Mouse (Mus musculus) common myeloid progenitor, adult 5-6 weeks (primary cell): ENCODE measurements around the gene Midn. TPM values are rescaled to one million over a fixed set of nuclear protein-coding genes. Genes with fewer than 3 reads are reported as not detected.

Experiments
- ATAC-seq: replicated peaks from 2 replicates; pipeline ENCODE4 v1.8.0; 2016; ENCODE audit warnings: low read depth, mild to moderate bottlenecking, moderate TSS enrichment, inconsistent platforms; ENCODE audit not compliant: poor library complexity, severe bottlenecking
- total RNA-seq: library from RNA; stranded (forward); fragments of 200-1000, 187-1606 nt; gene quantifications from 2 replicates; pipeline ENCODE4 v1.2.3, GENCODE M21; 2017

Midn gene
- total RNA-seq, 1 experiment from 2014 or later: 18.4 TPM

- ATAC-seq: peak; percentile 83
Observed at GRCm38 (mm10) chr10:80141243-80141642, 6.8 kb upstream of the Midn start.

DNA sequence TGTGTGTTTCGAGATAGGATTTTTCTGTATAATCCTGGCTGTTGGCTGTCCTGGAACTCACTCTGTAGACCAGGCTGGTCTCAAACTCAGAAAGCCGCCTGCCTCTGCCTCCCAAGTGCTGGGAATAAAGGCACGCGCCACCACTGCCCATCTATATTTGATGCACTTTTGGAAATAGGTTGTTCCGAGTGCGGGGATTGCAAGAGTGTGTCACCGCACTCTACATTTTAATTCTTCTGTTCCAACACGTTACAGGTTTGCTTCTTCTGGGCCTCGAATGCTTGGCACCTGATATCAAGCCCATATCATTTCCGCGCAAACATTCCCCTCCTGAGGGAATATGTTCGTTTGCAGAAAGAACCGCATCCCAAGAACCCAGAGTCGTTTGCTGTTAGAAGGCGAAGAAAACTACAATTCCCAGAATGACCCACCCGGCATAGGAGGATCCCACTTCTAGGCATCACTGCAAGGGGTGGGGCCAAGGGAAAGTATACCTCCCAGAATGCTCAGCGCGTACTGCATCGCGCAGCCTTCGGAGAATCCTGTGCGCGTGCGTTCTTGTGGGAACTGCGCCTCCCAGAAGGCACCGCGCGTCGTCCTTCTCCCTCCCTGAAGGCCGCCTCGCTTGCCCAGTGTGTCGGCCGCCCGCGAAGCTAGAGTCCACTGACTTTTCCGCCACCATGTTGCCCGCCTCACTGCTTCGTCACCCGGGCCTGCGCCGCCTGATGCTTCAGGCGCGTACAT is 6.1 kb upstream of the Midn start:
- ATAC-seq: peak; percentile 71

DNA sequence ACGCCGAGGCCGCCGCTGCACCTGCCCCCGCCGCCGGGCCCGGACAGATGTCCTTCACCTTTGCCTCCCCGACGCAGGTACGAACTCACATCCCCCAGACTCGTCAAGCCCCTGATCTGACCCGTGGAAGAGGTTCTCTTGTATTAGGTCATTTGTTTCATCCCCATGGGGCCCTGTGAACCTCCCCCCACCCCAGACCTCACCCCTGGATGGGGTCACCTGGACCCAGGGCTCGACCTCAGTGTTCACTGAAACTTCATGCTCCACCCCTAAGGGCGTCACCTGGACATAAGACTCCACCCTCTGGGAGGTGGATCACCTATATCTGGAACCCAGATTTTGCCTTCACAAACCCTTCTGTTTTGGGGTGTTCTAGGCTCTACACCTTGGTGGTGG is 5.5 kb upstream of the Midn start:
- no peak for ATAC-seq

DNA sequence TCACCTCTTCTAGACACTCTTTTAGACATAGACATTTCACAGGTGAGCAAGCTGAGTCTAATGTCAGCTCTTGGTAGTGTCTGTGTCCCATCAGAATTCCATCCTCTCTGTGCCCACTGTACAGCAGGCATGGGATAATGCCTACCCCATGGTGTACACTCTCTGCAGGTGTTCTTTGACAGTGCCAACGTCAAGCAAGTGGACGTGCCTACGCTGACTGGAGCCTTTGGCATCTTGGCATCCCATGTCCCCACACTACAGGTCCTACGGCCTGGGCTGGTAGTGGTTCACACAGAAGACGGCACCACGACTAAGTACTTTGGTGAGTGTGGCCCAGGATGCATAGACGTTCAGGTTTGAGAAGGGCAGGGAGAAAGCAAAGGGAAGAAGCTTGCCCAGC is 4.4 kb upstream of the Midn start:
- no peak for ATAC-seq

- no peak for ATAC-seq
Observed at GRCm38 (mm10) chr10:80144159-80144558, 3.9 kb upstream of the Midn start.

DNA sequence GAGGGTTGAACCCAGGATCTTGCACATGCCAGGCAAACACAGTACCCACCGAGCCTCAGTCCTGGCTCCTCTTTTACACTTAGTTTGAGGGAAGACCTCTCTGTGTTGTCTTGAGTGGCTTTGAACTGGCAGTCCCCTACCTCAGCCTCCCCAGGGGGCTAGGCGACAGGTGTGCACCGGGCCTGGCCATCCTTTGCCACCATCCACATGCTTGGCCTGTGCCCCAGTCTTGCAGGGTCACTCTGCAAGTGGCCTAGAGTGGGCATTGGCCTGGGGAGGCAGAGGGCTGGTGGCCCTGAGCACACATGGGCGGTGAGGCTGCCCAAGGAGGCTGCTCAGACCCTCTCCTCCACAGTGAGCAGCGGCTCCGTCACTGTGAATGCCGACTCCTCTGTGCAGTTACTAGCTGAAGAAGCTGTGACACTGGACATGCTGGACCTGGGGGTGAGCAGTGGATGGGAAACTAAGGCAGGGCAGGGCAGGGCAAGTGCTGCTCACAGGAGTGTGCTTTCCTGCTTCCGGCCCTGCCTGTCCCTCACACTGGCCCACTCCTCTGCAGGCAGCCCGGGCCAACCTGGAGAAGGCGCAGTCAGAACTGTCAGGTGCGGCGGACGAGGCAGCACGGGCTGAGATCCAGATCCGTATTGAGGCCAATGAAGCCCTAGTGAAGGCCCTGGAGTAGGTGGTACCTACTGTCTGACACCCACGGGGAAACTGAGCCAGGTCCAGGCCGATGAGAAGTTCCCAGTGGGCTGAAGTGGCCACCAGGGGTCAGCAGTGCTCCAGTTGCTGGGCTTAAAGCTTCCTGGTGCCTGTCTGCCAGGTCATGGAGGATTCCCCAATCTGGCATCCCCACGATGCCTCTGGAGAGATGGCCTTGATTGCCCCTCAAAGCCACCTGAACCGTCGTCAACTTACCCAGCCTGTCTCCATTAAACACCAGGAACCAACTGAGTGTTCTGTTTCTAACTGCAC is 2.9 kb upstream of the Midn start:
- ATAC-seq: no peak

DNA sequence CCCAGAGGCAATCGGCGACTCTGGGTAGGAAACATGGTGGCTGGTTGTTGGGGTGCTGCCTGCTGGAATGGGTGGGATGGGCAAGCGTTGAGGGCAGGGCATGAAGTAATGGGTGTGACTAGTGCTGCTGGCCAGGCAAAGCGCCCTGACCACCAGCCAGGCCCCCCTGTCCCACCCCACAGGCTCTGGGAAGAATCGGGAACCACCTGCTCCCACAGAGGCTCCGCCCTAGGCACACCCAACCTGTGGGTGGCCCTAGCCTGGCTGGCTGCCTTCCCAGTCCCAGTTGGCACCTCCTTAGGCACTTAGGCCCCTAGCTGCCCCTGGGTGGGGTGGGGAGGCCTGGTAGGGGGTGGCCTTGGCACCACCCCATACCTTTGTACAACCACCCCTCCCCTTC is 2.2 kb upstream of the Midn start:
- no peak for ATAC-seq

GRCm38 (mm10) chr10:80146568-80147011 is 1.5 kb upstream of the Midn start:
- no peak for ATAC-seq

GRCm38 (mm10) chr10:80147146-80147718 is 840 bp upstream of the Midn start:
- ATAC-seq: no peak

- peak; percentile 20 for ATAC-seq
Observed at GRCm38 (mm10) chr10:80148610-80149290, 678 bp downstream of the Midn start.

- ATAC-seq: peak; percentile 66
Observed at GRCm38 (mm10) chr10:80149291-80150225, 1.5 kb downstream of the Midn start.

GRCm38 (mm10) chr10:80150226-80151210 is 2.4 kb downstream of the Midn start:
- no peak for ATAC-seq

DNA sequence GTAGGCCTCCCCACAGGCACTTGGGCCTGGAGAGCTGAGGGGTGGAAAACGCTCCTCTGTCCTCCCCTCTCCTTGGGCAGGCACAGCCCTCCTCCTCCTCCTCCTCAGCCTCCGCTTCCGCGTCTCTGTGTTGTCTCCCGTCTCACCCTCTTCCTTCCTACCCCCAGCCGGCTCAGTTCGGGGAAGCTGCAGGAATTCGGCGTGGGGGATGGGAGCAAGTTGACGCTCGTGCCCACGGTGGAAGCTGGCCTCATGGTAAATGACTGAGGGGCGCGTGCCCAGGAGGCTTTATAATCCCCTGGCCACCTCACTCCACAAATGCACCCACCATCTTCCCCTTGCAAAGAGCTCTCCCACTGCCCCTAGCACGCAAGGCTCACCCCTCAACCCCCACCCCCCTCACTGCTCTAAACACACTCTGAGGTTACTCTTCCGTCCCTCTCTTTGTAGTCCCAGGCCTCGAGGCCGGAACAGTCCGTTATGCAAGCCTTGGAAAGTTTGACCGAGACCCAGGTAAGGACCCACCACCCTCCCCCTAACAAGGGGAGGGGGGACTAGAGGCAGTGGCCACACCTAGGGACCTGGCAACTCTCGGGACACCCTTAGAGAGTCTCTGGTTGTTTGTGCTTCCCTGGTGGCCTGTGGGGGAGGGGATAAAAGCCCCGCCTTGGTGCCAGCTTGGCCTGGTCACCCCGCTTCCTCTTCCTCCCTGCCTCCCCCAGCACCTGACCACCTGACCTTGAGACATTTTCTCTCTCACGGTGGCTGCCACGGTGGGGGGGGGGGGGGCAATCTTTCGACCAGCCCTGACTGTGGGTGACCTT is 3.4 kb downstream of the Midn start:
- ATAC-seq: no peak

GRCm38 (mm10) chr10:80152071-80152872 is 4.2 kb downstream of the Midn start:
- no peak for ATAC-seq

GRCm38 (mm10) chr10:80152873-80153260 is 4.8 kb downstream of the Midn start:
- ATAC-seq: no peak

- ATAC-seq: no peak
Observed at GRCm38 (mm10) chr10:80153713-80154112, 5.6 kb downstream of the Midn start.
